ENCODE assay signal across 8 mouse cellular contexts in the genomic region with DNA sequence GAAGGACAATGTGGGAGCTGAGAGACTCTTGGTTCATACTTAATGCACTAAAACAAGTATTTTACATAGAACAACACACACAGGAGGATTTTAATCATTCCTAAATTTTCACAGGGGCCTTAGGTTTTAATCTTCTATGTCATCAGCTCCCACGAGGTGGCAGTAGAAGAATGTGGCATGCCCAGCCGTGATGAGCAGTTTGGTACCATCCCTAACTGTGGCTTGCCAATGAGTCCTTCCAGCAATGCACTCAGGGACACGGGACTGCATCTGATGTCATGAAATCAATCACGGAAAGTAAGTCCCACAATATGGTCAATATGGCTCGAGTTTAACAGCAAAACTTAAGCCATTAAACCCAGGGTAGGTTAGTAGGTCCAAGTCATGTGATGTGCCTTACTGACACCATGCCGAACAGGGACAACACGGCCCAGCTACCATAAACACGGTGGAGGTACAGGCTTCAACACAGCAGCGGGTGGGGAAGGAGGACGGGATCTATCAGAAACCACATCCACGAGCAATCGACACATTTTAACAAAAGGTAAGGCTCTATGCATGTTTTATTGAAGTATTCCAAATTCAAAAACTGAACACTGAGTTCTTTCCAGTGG.
A peak's percentile ranks its signal among the peaks of the same experiment; 100 is the strongest.
DNase-seq lines count a peak whose midpoint lies in the region; ATAC-seq lines count a peak whose summit lies in the region.

No protein-coding gene starts in this region.

- no peaks in the 10 kb centered on the region for H3K36me3 ChIP-seq in kidney, embryonic 14.5 days (ENCODE audit: control insufficient read depth, insufficient read depth, low read length)
- no peaks in the 10 kb centered on the region for H3K36me3 ChIP-seq in midbrain, embryonic 10.5 days

- no peak overlapping the region for H3K4me3 ChIP-seq in kidney, embryonic 14.5 days (ENCODE audit: low read length)
- no peak overlapping the region for H3K4me3 ChIP-seq in midbrain, embryonic 10.5 days

- no peaks in the 10 kb centered on the region for H3K9me3 ChIP-seq in kidney, embryonic 14.5 days (ENCODE audit: control insufficient read depth, low read length)
- no peaks in the 10 kb centered on the region for H3K9me3 ChIP-seq in midbrain, embryonic 10.5 days (replicated peaks)

- H3K27me3 ChIP-seq in kidney, embryonic 14.5 days (ENCODE audit: control insufficient read depth, insufficient read depth, low read length): no peaks in the 10 kb centered on the region
- H3K27me3 ChIP-seq in midbrain, embryonic 10.5 days (ENCODE audit: low read depth, poor library complexity, severe bottlenecking): no peaks in the 10 kb centered on the region

- DNase-seq in kidney, adult 11 months: peak; percentile 21
- peak; percentile 66 for DNase-seq in adrenal gland, adult 2 months
- peak; percentile 70 for DNase-seq in embryo, embryonic 10.5 days (ENCODE audit: low spot score)
- peak; percentile 57 for DNase-seq in heart, postnatal 4 days
- peak; percentile 71 to 80 for DNase-seq in layer of hippocampus, postnatal 10 days (ENCODE audit: low spot score in 2 of 2)
- peak; percentile 34 for DNase-seq in midbrain, embryonic 10.5 days (ENCODE audit: low spot score)
- DNase-seq in skeletal muscle tissue, adult 2 months (ENCODE audit: low read depth, low spot score): peak; percentile 50

- no peak for ATAC-seq in kidney, embryonic 14.5 days (ENCODE audit: low FRiP score, low TSS enrichment)

- no peak overlapping the region for H3K27ac ChIP-seq in kidney, embryonic 14.5 days (ENCODE audit: low read depth, low read length)
- H3K27ac ChIP-seq in midbrain, embryonic 10.5 days (replicated peaks): no peak overlapping the region

- H3K4me2 ChIP-seq in kidney, embryonic 14.5 days (replicated peaks; ENCODE audit: low read depth, low read length): no peak overlapping the region

- H3K9ac ChIP-seq in kidney, embryonic 14.5 days (ENCODE audit: low read depth, low read length): no peak overlapping the region

- WGBS in kidney, embryonic 14.5 days: 73% methylated on average over 12 of the region's 12 CpGs
- 79% methylated on average over 12 of the region's 12 CpGs for WGBS in midbrain, embryonic 10.5 days

- H3K4me1 ChIP-seq in kidney, embryonic 14.5 days (ENCODE audit: control insufficient read depth, insufficient read depth, low read length): no peaks in the 10 kb centered on the region
- peaks cover 3% of the 10 kb centered on the region for H3K4me1 ChIP-seq in midbrain, embryonic 10.5 days

Comparison
In these comparisons a context has a peak if more than half of its experiments do, and no peak if none do; other contexts are left out.
1. DNase-seq: peak in every context shown above with its lines; median percentile 76 in layer of hippocampus, postnatal 10 days; 70 in embryo, embryonic 10.5 days; 66 in adrenal gland, adult 2 months; 57 in heart, postnatal 4 days; 50 in skeletal muscle tissue, adult 2 months; 34 in midbrain, embryonic 10.5 days; 21 in kidney, adult 11 months.